Mouse (Mus musculus) C2C12 (cell line): ENCODE measurements around the gene Hist1h2be.

Source experiments
- CTCF ChIP-seq: IDR thresholded peaks from one replicate; pipeline ENCODE4 v1.5.1; 2011; ENCODE audit not compliant: control insufficient read depth, insufficient read depth, insufficient read length
- MYOG ChIP-seq: IDR thresholded peaks from one replicate; pipeline ENCODE4 v1.6.1; 2011; ENCODE audit not compliant: control insufficient read depth, insufficient read length; ENCODE audit errors: extremely low read depth
- USF1 ChIP-seq: IDR thresholded peaks from one replicate; pipeline ENCODE4 v1.6.1; 2011; ENCODE audit warnings: low read depth, mild to moderate bottlenecking, control low read depth, moderate library complexity

DNA sequence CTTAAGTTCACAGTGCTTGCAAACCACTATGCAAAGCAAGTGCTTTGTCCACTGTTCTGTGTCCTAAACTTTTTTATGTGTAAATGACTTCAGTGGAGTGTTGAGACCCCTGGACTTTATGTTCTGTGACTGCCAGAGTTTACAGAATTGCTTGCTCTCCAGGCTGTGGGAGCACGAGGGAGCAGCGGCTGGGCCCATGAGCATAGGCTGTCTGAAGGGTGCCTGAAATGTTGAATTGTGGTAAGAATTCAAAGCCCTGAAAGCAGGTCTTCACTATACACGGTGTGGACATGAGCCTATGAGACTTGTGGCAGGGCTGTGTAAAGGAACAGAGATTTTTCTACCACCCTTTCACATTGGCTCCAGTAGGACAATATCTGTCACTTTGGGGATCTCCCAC is 9.3 kb downstream of the Hist1h2be start:
- no peak for TF ChIP-seq CTCF
- no peak for TF ChIP-seq USF1
- TF ChIP-seq MYOG = no peak
